Mouse (Mus musculus): ENCODE data around the gene Shmt2. TPM values are rescaled to one million over a fixed set of nuclear protein-coding genes. Genes with fewer than 3 reads are reported as not detected.

The Shmt2 gene
- 80.6 and 92.9 TPM in 2 replicates for polyA plus RNA-seq (2015; fragmentation: Nextera tagmentation; extraction: Ambion mirVana)

GRCm38 (mm10) chr10:127522088-127522581, at the start of gene Shmt2:
Gene Shmt2, minus strand, starts transcription at chr10:127522444.

GRCm38 (mm10) chr10:127534036-127534928, 12.0 kb upstream of the Shmt2 start, which contains the start of gene Nxph4:
Gene Nxph4, minus strand, starts transcription at chr10:127534559.

GRCm38 (mm10) chr10:127514764-127515163, 7.5 kb downstream of the Shmt2 start, which contains the start of gene Ndufa4l2:
Gene Ndufa4l2, plus strand, starts transcription at chr10:127514967.

DNA sequence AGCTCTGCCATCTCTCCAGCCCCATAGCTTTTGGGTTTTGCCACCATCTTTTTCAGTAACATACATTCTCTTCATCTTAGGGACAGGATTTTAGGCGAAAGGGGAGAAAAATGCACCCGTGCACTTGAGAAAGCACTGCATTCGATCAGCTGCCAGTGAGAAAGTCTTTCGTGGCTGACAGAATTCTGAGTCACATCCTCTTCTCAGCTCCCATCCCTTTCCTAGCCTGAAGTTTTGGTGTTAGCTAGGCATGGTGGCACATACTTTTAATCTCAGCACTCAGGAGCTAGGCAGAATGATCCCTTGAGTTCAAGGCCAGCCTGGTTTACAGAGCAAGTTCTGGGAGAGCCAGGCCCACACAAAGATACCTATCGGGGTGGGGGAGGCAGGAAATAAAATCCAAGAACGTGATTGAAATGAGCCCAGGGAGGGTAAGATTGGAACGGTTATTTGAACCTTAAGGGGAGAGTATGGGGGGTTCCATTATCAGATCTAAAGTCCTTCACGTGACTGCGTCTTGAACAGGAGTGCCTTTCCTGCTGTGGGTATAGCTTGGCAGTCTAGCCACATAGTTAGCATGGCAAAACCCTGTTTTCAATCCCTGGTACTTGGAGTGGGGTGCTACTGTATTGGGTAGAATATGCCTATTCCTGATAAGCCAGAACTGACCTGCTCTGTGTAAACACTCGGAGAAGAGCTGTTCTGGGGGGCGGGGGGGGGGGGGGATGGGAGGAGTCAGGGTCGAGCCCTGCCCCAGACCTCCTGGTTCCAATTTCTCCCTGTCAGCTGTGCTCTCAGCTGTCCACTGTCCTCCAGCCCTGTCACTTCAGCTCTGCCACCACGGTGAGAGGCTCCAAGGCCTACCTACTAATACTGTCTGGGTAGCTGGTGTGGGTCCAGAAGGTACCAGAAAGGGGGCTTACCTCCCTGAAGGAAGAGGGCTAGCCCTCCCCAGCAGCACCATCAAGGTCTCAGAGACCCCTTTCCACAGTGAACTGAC, 21.1 kb downstream of the Shmt2 start, which contains the start of gene Stac3:
Gene Stac3, plus strand, starts transcription at position 793 of the 1,000 bp plus-strand sequence.

Other genes starting within 250 kb of the Shmt2 start
- gene Mbd6, start 233.4 kb downstream of the Shmt2 start, polyA plus RNA-seq (2015; fragmentation: Nextera tagmentation; extraction: Ambion mirVana) = 11.7 and 14.1 TPM in 2 replicates
- gene Mars, start 210.7 kb downstream of the Shmt2 start, polyA plus RNA-seq (2015; fragmentation: Nextera tagmentation; extraction: Ambion mirVana) = 79.4 and 88.0 TPM in 2 replicates
- gene Arhgap9, start 200.5 kb downstream of the Shmt2 start, polyA plus RNA-seq (2015; fragmentation: Nextera tagmentation; extraction: Ambion mirVana) = 38.7 and 46.0 TPM in 2 replicates
- 0.66 and 1.1 TPM in 2 replicates for gene Gli1, start 180.5 kb downstream of the Shmt2 start, polyA plus RNA-seq (2015; fragmentation: Nextera tagmentation; extraction: Ambion mirVana)
- gene Inhbe, start 168.0 kb downstream of the Shmt2 start, polyA plus RNA-seq (2015; fragmentation: Nextera tagmentation; extraction: Ambion mirVana) = not detected in 2 replicates
- gene Inhbc, start 152.0 kb downstream of the Shmt2 start, polyA plus RNA-seq (2015; fragmentation: Nextera tagmentation; extraction: Ambion mirVana) = not detected in 2 replicates
- 14.1 and 16.8 TPM in 2 replicates for gene R3hdm2, start 142.1 kb downstream of the Shmt2 start, polyA plus RNA-seq (2015; fragmentation: Nextera tagmentation; extraction: Ambion mirVana)
- gene Stac3, start 20.8 kb downstream of the Shmt2 start, polyA plus RNA-seq (2015; fragmentation: Nextera tagmentation; extraction: Ambion mirVana) = 0.12 and 0.49 TPM in 2 replicates
- 22.4 and 25.0 TPM in 2 replicates for gene Ndufa4l2, start 7.5 kb downstream of the Shmt2 start, polyA plus RNA-seq (2015; fragmentation: Nextera tagmentation; extraction: Ambion mirVana)
- gene Nxph4, start 12.1 kb upstream of the Shmt2 start, polyA plus RNA-seq (2015; fragmentation: Nextera tagmentation; extraction: Ambion mirVana) = 0.12 TPM in 1 of 2 replicates, not detected in the other
- 29.9 and 45.8 TPM in 2 replicates for gene Lrp1, start 98.7 kb upstream of the Shmt2 start, polyA plus RNA-seq (2015; fragmentation: Nextera tagmentation; extraction: Ambion mirVana)
- 21.2 and 24.6 TPM in 2 replicates for gene Stat6, start 120.5 kb upstream of the Shmt2 start, polyA plus RNA-seq (2015; fragmentation: Nextera tagmentation; extraction: Ambion mirVana)
- gene Nemp1, start 144.5 kb upstream of the Shmt2 start, polyA plus RNA-seq (2015; fragmentation: Nextera tagmentation; extraction: Ambion mirVana) = 6.7 and 7.1 TPM in 2 replicates
- gene Nab2, start 146.1 kb upstream of the Shmt2 start, polyA plus RNA-seq (2015; fragmentation: Nextera tagmentation; extraction: Ambion mirVana) = 4.2 and 6.1 TPM in 2 replicates
- 0.23 and 0.25 TPM in 2 replicates for gene Myo1a, start 182.7 kb upstream of the Shmt2 start, polyA plus RNA-seq (2015; fragmentation: Nextera tagmentation; extraction: Ambion mirVana)
- gene Tac2, start 202.0 kb upstream of the Shmt2 start, polyA plus RNA-seq (2015; fragmentation: Nextera tagmentation; extraction: Ambion mirVana) = 5.9 and 6.7 TPM in 2 replicates
- 1.3 and 1.6 TPM in 2 replicates for gene Zbtb39, start 217.1 kb upstream of the Shmt2 start, polyA plus RNA-seq (2015; fragmentation: Nextera tagmentation; extraction: Ambion mirVana)
- gene Gpr182, start 229.3 kb upstream of the Shmt2 start, polyA plus RNA-seq (2015; fragmentation: Nextera tagmentation; extraction: Ambion mirVana) = 7.9 and 10.9 TPM in 2 replicates
- 0.47 and 0.51 TPM in 2 replicates for gene Rdh1, start 237.3 kb upstream of the Shmt2 start, polyA plus RNA-seq (2015; fragmentation: Nextera tagmentation; extraction: Ambion mirVana)
- 0.58 and 0.76 TPM in 2 replicates for gene Rdh16f1, start 237.3 kb upstream of the Shmt2 start, polyA plus RNA-seq (2015; fragmentation: Nextera tagmentation; extraction: Ambion mirVana)

All from spleen, postnatal 0 days (tissue).